Mouse (Mus musculus) frontal cortex, postnatal 14 days (tissue): ENCODE results near the gene Olfr175-ps1.

Experiments
- DNase-seq, 2 experiments: peaks; one replicate each; pipeline ENCODE4 v3.0.0; 2022; ENCODE audit warnings: low spot score in 2 of 2

Olfr175-ps1 gene

DNA sequence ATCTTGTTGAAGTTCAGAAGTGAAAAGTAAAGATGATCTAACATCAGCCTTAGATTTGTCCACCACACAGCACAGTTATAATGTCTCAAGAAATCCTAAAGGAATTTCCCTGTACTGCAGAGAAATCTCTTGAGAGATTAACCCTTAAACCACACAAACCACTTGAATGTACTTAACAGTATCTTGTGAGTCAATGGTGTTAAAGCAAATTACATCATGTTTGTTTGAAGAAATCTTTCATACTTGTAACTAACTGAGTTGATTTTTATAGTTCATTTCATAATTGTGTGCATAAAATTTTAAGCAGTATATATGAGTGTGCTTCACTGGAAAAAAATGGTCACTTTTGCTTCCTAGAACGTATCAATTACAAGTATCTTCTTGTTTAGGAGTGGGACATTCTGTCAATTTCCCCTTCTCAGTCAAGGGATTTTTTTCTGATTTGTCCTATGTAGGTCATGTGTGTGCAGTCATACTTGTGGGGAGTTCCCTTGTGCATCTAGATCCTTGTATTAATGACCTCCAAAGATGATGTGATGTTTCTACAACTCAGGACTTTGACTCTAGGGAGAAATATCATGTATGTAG is at the start of gene Olfr175-ps1:
TSS of gene Olfr175-ps1 (minus strand) at position 51 of the 588 bp plus-strand sequence.
- no peak for DNase-seq

DNA sequence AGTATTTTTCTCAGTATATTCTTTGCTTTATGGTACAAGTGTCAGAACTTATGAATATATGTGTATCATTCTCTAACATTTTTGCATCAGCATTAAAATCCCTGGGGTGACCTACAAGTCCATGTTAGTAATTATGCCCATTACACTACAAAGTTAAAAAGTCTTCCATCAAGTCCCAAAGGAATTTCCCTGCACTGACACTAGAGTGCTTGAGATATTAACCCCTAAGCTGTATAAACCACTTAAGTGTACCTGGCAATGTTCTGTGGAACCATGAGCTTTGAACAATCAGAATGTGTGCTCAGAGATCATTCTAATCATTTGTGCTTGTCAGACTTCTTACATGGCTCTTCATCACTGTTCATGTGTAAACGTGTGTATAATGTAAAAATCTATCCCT is 48.1 kb upstream of the Olfr175-ps1 start, which contains the start of gene Olfr177:
TSS of gene Olfr177 (minus strand) at position 101 of the 400 bp plus-strand sequence.
- no peak for DNase-seq

DNA sequence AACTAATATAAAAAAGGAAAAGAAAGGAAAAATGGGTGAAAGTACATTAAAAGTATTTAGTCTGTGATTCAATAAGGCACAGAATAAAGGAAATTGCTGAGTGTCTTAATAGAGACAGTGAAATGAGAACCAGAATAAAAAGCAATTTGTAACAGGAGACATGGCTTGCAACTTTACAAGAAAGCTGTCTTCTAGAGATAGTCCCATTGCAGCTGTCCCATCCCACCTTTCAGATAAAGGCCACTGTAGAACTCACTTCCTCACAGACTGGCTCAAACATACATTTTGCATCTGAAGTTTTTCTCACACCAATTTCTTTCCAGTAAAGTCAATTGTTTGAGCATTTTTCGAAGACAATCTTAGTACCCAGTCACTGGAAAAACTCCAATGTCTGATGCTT is 34.9 kb upstream of the Olfr175-ps1 start:
- no peak for DNase-seq

DNA sequence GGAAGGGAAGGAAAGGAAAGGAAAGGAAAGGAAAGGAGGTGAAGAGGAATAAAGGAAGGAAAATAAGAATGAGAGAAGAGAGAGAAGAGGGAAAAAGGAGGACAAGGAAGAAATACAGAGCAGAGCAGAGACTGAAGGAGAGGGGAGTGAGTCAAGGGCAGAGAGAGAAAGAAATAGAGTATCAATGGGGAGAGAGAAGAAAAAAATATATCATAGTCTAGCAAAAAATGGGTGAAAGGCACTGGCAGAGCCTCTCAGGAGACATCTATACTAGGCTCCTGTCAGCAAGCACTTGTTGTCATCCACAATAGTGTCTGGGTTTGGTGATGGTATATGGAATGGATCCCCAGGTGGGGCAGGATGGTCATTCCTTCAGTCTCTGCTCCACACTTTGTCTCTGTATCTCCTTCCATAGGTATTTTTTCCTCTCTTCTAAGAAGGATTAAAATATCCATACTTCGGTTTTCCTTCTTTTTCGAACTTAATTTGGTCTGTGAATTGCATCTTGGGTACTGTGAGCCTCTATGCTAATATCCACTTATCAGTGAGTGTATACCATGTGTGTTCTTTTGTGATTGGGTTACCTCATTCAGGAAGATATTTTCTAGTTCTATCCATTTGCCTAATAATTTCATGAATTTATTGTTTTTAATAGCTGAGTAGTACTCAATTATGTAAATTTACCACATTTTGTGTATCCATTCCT is 33.6 kb upstream of the Olfr175-ps1 start:
- no peak for DNase-seq

DNA sequence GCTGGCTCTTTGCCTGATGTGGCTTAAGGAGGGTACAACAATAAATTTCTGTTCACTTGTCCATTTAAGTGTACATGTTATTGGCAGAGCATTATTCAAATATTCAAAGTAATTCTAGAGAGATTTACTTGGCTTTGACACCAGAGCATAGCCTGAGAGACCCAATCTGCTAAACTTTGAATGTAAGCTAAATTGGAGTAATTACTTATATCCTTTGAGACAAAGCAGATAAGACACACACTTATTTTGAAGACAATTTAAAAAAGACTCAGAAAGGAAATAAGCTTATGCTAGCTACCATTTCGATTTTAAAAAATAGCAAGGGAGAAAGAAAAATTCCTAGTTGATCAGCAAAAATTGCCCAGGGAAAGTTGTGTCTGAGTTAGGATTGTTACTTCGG is 26.4 kb downstream of the Olfr175-ps1 start, which contains the start of gene Olfr173:
TSS of gene Olfr173 (minus strand) at position 101 of the 400 bp plus-strand sequence.
- DNase-seq = no peak
